Mouse (Mus musculus) T-helper 1 cell (primary cell): Measurements from ENCODE around the gene Il13ra2.
"Not testable (repeated sequence)": the region's sequence is repeated elsewhere in the genome, so short reads cannot be mapped to it uniquely, and the experiment has no call there.

Experiments
- in situ Hi-C: fragments of 300-600 bp; cut with MboI, MseI; formaldehyde crosslinking; loops from one replicate; pipeline ENCODE4 v1.15.1; 2025; ENCODE audit warnings: high pct_unique_total_duplicates

The Il13ra2 gene

GRCm38 (mm10) chrX:147429129-147429528, at the start of gene Il13ra2:
Gene Il13ra2, minus strand, starts transcription at chrX:147429192.
- in situ Hi-C loops = no loop called here

DNA sequence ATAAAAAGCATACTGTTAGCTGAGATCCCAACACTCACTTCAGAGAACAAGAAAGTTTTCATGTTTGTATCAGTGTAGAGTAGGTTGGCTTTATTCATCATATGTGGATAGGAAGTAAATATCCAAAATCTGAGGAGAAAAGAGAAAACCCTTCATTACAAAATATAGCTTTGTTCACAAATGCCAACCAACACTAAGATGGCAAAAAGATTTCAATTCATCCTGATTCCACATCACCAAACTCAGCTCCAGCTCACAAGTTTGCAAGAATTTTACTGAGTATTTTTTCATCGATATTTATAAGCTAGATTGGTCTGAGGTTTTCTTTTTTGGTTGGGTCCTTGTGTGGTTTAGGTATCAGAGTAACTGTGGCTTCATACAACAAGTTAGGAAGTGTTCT, 24.6 kb upstream of the Il13ra2 start, which contains the start of gene Vmn1r239-ps:
Gene Vmn1r239-ps (minus strand): TSS at position 101 of the 400 bp plus-strand sequence.
- in situ Hi-C loops = not testable (repeated sequence)

DNA sequence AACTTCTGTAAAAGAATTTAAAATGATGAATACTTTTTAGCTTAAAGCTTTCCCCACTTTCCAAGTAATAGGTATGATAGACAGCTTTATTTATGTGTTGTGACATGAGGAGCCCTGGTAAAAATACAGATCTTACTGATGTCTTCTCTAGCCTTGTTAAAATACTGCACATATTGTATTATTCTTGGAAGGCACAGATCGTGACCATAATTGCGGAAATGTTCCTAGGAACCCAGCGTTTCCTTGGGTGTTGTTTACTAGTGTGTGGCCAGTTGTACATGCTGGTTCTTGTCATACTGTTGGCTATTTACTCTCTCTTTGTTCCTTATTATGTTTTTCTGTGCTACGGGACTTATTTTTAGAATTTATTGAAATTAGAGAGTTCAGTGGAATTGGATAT, 14.4 kb upstream of the Il13ra2 start:
- in situ Hi-C loops = no loop called here

GRCm38 (mm10) chrX:147435400-147435799, 6.4 kb upstream of the Il13ra2 start:
- in situ Hi-C loops = no loop called here

- in situ Hi-C loops = no loop called here
These were observed 761 bp upstream of the Il13ra2 start for GRCm38 (mm10) chrX:147429753-147430152.

- in situ Hi-C loops = no loop called here
These were observed 35.5 kb downstream of the Il13ra2 start for GRCm38 (mm10) chrX:147393446-147393845.

GRCm38 (mm10) chrX:147349167-147349566, 79.8 kb downstream of the Il13ra2 start:
- in situ Hi-C loops = no loop called here
